Mouse (Mus musculus): ENCODE measurements around the gene Ift52.

- TF ChIP-seq CTCF (IDR thresholded peaks at IDR 0.05; ENCODE audit: insufficient read depth, low read length) (no peak), POLR2A (IDR thresholded peaks at IDR 0.05; ENCODE audit: borderline replicate concordance, extremely low read depth, low read depth, low read length) (no peak)
Observed at GRCm38 (mm10) chr2:163056584-163056983, 39.4 kb downstream of the Ift52 start.
